Mouse (Mus musculus) small intestine, adult 2 months (tissue): ENCODE data around the gene Rab6a. TPM values are rescaled to one million over a fixed set of nuclear protein-coding genes. Genes with fewer than 3 reads are reported as not detected.
A peak's percentile ranks its signal among the peaks of the same experiment; 100 is the strongest.
"Not testable (repeated sequence)": the region's sequence is repeated elsewhere in the genome, so short reads cannot be mapped to it uniquely, and the experiment has no call there.

Experiments used
- H3K27ac ChIP-seq: fragments of 200-500 bp; 2 replicates; pipeline ENCODE4 v1.5.1; 2012; ENCODE audit warnings: low read depth, low read length, control low read depth, inconsistent platforms; ENCODE audit not compliant: insufficient read depth
- H3K27me3 ChIP-seq: fragments of 200-500 bp; 2 replicates; pipeline ENCODE4 v1.6.1; 2012; ENCODE audit warnings: mild to moderate bottlenecking, moderate library complexity, low read length, inconsistent platforms; ENCODE audit not compliant: control insufficient read depth, insufficient read depth
- H3K36me3 ChIP-seq: fragments of 200-500 bp; 2 replicates; pipeline ENCODE4 v1.6.1; 2012; ENCODE audit warnings: mild to moderate bottlenecking, low read length, control low read depth, inconsistent platforms; ENCODE audit not compliant: control insufficient read depth, insufficient read depth
- H3K4me1 ChIP-seq: fragments of 200-500 bp; 2 replicates; pipeline ENCODE4 v1.6.1; 2012; ENCODE audit warnings: low read length, inconsistent platforms, mixed read lengths; ENCODE audit not compliant: control insufficient read depth, insufficient read depth, insufficient read length
- H3K4me3 ChIP-seq: fragments of 200-500 bp; 2 replicates; pipeline ENCODE4 v1.5.1; 2012; ENCODE audit warnings: low read depth, mild to moderate bottlenecking, control low read depth, inconsistent platforms, low read length, moderate library complexity
- CTCF ChIP-seq: fragments of 200-500 bp; IDR thresholded peaks from 2 replicates; pipeline ENCODE4 v1.5.1; 2012; ENCODE audit warnings: low read depth, mild to moderate bottlenecking, control low read depth, inconsistent platforms, low read length, moderate library complexity, mixed read lengths; ENCODE audit not compliant: insufficient replicate concordance, insufficient read length; ENCODE audit errors: extremely low read depth
- POLR2A ChIP-seq: fragments of 200-500 bp; IDR thresholded peaks from 2 replicates; pipeline ENCODE4 v1.6.1; 2012; ENCODE audit warnings: low read depth, mild to moderate bottlenecking, control low read depth, inconsistent platforms, low read length, moderate library complexity
- WGBS: fragments of 180-500 bp; shearing (Covaris S2); methylation state at CpG from one replicate; pipeline ENCODE4 v1.1.7; 2018; 5-methylcytosine and 5-hydroxymethylcytosine counted together
- polyA plus RNA-seq: library from polyadenylated mRNA; depleted of rRNA; stranded (reverse); fragments of >200 nt; gene quantifications from 2 replicates; pipeline ENCODE4 v1.2.3, GENCODE M21; 2012; rRNA removed

The Rab6a gene
- polyA plus RNA-seq = 28.5 and 44.3 TPM in 2 replicates

DNA sequence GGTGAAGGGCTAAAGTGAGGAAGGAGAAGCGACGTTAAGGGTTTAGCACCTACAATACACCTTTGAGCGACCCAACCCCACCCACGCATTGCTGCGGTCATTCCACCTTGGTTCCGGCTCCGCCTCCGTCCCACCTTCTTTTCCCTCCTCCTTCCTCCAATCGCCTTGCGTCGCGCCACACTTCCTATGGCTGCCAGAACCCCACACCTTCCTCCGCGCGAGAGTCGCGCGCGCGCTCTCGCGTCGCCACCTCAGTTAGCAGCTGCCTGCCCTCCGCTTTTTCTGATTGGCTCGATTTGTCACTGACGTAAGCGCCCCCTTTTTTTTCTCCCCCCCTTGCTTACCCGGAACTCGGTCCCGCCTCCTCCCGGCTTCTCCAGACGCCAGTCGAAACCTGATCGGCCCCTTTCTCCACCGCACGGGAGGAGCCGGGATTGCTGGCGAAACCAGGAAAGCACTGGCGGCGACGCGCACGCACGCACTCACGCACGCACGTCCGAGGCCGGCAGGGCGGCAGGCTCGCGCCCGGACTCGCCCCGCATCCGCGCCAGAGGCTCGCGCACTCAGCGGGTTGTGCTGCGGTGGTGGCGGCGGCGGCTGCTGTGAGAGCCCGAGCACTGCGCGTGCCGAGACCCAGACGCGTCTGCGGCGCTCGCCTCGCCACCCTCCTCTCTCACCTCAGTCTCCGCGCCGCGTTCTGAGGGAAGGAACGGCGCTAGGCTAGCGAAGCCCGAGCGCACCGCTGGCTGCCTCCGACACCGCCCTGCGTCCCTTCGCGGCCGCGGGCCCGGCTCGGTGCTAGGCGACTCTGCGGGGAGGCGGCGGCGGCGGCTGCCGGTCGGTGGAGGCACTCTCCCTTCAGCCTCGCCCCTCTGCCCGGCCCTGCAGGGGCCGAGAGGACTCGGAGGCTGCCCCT lies at the start of gene Rab6a:
Gene Rab6a, plus strand, starts transcription at position 197 of the 916 bp plus-strand sequence.
- TF ChIP-seq POLR2A (peak; percentile 83), CTCF (no peak)
- H3K27me3 ChIP-seq = no peaks in the 10 kb centered on the region
- WGBS = under 1% methylated on average over 103 of the region's 105 CpGs
- no peaks in the 10 kb centered on the region for H3K36me3 ChIP-seq
- H3K4me1 ChIP-seq = peaks cover 3% of the 10 kb centered on the region; the same call in 1 of the 2 replicates
- H3K27ac ChIP-seq = peak within 1 kb of the TSS; percentile 97
- H3K4me3 ChIP-seq = peak within 1 kb of the TSS; percentile 83

- WGBS = 48% methylated on average over 4 of the region's 4 CpGs
- no peak overlapping the region for H3K4me3 ChIP-seq
- TF ChIP-seq POLR2A = no peak
- no peak for TF ChIP-seq CTCF
Observed at GRCm38 (mm10) chr7:100559331-100559730, 47.9 kb upstream of the Rab6a start.

GRCm38 (mm10) chr7:100561861-100562587 lies 45.2 kb upstream of the Rab6a start:
- TF ChIP-seq POLR2A (no peak), CTCF (no peak)
- 0 out of 2 replicates have a peak overlapping the region, but pooled peaks have one; percentile 11 for H3K27ac ChIP-seq
- WGBS = 67% methylated on average over 11 of the region's 11 CpGs

More at GRCm38 (mm10) chr7:100559331-100559730, 47.9 kb upstream of the Rab6a start:
- peaks cover 3% of the 10 kb centered on the region for H3K36me3 ChIP-seq
- H3K4me1 ChIP-seq = peaks cover 15% of the 10 kb centered on the region
- no peaks in the 10 kb centered on the region for H3K27me3 ChIP-seq
- H3K27ac ChIP-seq = no peak overlapping the region; the same call in 1 of the 2 replicates

DNA sequence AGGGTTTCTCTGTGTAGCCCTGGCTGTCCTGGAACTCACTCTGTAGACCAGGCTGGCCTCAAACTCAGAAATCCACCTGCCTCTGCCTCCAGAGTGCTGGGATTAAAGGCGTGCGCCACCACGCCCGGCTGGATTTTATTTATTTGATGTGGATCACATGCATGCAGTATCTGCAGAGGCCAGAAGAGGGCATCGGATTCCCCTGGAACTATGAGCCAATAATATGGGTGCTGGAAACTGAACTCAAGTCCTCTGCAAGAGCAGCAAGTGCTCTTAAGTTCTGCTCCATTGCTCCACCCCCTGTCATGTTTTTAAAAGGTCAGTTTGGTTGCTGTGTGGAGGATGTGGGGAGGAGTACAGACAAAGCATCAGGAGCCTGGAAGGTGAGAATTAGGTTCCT lies 40.0 kb upstream of the Rab6a start:
- not testable (repeated sequence) for H3K27me3 ChIP-seq, H3K4me1 ChIP-seq, H3K27ac ChIP-seq, H3K4me3 ChIP-seq
- WGBS = 88% methylated on average over 5 of the region's 5 CpGs
- H3K36me3 ChIP-seq = peaks cover 14% of the 10 kb centered on the region

More at GRCm38 (mm10) chr7:100561861-100562587, 45.2 kb upstream of the Rab6a start:
- Histone ChIP-seq H3K4me3 (no peak overlapping the region), H3K27me3 (no peaks in the 10 kb centered on the region), H3K36me3 (peaks cover 7% of the 10 kb centered on the region), H3K4me1 (peaks cover 9% of the 10 kb centered on the region; the same call in 1 of the 2 replicates)

- Histone ChIP-seq H3K4me1 (no peaks in the 10 kb centered on the region), H3K36me3 (peaks cover 11% of the 10 kb centered on the region), H3K27ac (no peak overlapping the region), H3K4me3 (no peak overlapping the region), H3K27me3 (no peaks in the 10 kb centered on the region)
- TF ChIP-seq CTCF (no peak), POLR2A (no peak)
Observed at GRCm38 (mm10) chr7:100569907-100570306, 37.3 kb upstream of the Rab6a start.

- no peak overlapping the region for H3K27ac ChIP-seq
- no peak overlapping the region for H3K4me3 ChIP-seq
- WGBS = 90% methylated on average over 3 of the region's 3 CpGs
- no peak for TF ChIP-seq CTCF
- TF ChIP-seq POLR2A = no peak
- no peaks in the 10 kb centered on the region for H3K27me3 ChIP-seq
- no peaks in the 10 kb centered on the region for H3K4me1 ChIP-seq
- H3K36me3 ChIP-seq = peaks cover 10% of the 10 kb centered on the region
Observed at GRCm38 (mm10) chr7:100570930-100571715, 36.1 kb upstream of the Rab6a start.
